Mouse (Mus musculus): ENCODE results near the gene Git1. TPM values are rescaled to one million over a fixed set of nuclear protein-coding genes. Genes with fewer than 3 reads are reported as not detected.

Gene Git1
- polyA plus RNA-seq, 1 experiment from 2014 or later, result 18.1 TPM

DNA sequence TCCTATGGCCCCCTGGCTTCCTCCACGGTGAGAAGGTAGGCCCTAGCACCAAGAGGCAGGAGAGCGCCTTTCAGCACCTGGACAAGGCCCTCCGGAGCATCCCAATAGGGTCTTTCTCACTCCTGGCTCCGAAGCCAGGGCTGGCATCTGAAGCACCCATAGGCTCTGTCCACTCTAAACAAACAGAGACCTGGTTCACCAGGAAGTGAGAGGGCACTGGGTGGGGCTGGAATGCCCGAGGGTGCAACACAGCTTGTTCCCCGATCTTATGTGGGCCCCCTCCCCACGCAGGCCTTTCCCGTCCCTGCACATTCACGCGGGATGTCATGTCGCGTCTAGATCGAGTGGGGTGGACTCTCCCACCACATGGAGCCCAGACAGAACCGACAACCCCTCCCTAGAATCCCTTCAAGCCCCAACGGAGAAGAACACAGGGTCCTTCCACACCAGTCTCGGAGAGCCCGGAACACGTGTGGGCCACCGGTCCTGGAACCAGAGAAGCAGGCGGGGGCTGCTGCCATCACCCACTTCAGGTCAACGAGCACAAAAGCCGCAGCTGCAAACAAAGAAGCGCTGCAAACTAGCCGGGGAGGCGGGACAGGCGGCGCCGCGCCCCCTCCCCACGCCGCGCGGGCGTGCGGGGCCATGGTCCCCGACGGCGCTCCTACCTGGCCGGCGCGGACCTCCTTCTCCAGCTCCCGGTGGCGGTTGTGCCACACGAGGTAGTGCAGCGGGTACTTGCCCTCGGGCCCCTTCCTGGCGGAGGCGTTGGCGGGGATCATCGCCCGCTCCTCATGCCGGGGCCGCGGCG lies 4.4 kb upstream of the Git1 start:
- H3K27ac ChIP-seq (ENCODE audit: low read depth, low read length), result no peak overlapping the region
- 3% methylated on average over 51 of the region's 55 CpGs for WGBS
- H3K4me1 ChIP-seq (ENCODE audit: control insufficient read depth, insufficient read depth, low read length), result peaks cover 37% of the 10 kb centered on the region
- no peaks in the 10 kb centered on the region for H3K36me3 ChIP-seq (ENCODE audit: control insufficient read depth, insufficient read depth, low read length)
- peak overlapping the region; percentile 87 for H3K9ac ChIP-seq (ENCODE audit: low read depth, low read length)
- H3K27me3 ChIP-seq (ENCODE audit: control insufficient read depth, insufficient read depth, low read length), result no peaks in the 10 kb centered on the region
- H3K4me2 ChIP-seq (replicated peaks; ENCODE audit: low read depth, low read length), result peak overlapping the region; percentile 96
- ATAC-seq (ENCODE audit: low FRiP score, low TSS enrichment), result no peak
- no peaks in the 10 kb centered on the region for H3K9me3 ChIP-seq (ENCODE audit: control insufficient read depth, low read length)
- H3K4me3 ChIP-seq (ENCODE audit: low read length), result peak overlapping the region; percentile 84

DNA sequence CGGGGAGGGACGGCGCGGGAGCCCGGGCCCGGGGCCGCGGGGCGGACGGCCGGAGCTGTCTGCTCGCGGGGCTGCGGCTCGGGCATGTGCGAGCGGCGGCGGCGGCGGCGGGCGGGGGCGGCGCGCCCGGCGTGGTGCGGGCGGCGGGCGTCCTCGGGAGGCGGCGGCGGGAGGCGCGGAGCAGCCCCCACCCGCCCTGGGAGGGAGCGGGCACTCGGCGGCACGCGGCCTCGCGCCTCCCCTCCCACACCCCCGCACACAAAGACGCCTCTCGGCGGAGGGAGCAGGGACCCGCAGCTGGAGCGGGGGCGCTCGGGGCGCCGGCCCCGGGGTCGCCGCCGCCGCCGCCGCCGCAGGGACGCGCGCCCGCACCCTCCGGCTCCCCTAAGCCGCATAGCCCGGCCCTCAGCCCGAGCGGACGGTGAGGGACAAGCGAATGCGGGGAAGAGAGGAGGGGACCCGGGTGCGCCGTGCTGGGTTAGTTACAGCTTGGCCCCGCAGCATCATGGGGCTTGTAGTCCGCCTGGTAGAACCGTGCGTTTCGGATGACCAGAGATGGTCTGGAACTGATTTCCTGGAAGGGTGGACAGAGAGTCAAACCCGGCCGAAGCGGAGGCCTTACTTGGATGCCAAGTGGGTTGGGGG lies 3.6 kb upstream of the Git1 start, which contains the start of gene Ankrd13b:
Ankrd13b (minus strand) TSS at position 88 of the 645 bp plus-strand sequence.
- WGBS, result 0% methylated on average over 50 of the region's 87 CpGs
- Histone ChIP-seq H3K4me1 (ENCODE audit: control insufficient read depth, insufficient read depth, low read length) (peaks cover 41% of the 10 kb centered on the region), H3K4me3 (ENCODE audit: low read length) (peak within 1 kb of the TSS; percentile 84), H3K27me3 (ENCODE audit: control insufficient read depth, insufficient read depth, low read length) (no peaks in the 10 kb centered on the region), H3K27ac (ENCODE audit: low read depth, low read length) (no peak within 1 kb of the TSS), H3K4me2 (replicated peaks; ENCODE audit: low read depth, low read length) (peak within 1 kb of the TSS; percentile 96), H3K9ac (ENCODE audit: low read depth, low read length) (peak within 1 kb of the TSS; percentile 87), H3K36me3 (ENCODE audit: control insufficient read depth, insufficient read depth, low read length) (no peaks in the 10 kb centered on the region), H3K9me3 (ENCODE audit: control insufficient read depth, low read length) (no peaks in the 10 kb centered on the region)
- ATAC-seq (ENCODE audit: low FRiP score, low TSS enrichment), result peak; percentile 46

DNA sequence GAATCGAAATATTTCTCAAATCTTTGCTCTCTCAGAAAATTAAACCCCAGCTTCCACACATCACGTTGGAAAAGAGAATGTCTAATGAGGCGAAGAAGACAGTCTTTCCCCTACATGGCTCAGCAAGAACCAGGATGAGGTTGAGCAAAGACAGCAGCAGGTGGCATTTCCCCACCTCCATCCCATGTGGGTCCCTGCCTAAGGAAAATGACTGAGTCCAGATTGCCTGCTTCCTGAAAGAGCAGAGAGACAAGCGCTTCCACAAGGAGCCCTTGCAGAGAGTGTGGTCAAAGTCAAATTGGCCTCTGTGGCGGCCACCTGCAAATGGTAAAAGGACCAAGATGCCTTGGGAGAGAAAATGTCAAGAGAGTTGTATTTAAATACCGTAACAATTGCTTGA lies 2.9 kb upstream of the Git1 start:
- no peak for ATAC-seq (ENCODE audit: low FRiP score, low TSS enrichment)
- Histone ChIP-seq H3K9me3 (ENCODE audit: control insufficient read depth, low read length) (no peaks in the 10 kb centered on the region), H3K4me2 (replicated peaks; ENCODE audit: low read depth, low read length) (peak overlapping the region; percentile 96), H3K4me1 (ENCODE audit: control insufficient read depth, insufficient read depth, low read length) (peaks cover 44% of the 10 kb centered on the region), H3K27me3 (ENCODE audit: control insufficient read depth, insufficient read depth, low read length) (no peaks in the 10 kb centered on the region), H3K9ac (ENCODE audit: low read depth, low read length) (peak overlapping the region; percentile 87; the same call in 1 of the 2 replicates), H3K27ac (ENCODE audit: low read depth, low read length) (no peak overlapping the region), H3K36me3 (ENCODE audit: control insufficient read depth, insufficient read depth, low read length) (no peaks in the 10 kb centered on the region), H3K4me3 (ENCODE audit: low read length) (no peak overlapping the region)
- WGBS, result 72% methylated on average over 6 of the region's 6 CpGs

DNA sequence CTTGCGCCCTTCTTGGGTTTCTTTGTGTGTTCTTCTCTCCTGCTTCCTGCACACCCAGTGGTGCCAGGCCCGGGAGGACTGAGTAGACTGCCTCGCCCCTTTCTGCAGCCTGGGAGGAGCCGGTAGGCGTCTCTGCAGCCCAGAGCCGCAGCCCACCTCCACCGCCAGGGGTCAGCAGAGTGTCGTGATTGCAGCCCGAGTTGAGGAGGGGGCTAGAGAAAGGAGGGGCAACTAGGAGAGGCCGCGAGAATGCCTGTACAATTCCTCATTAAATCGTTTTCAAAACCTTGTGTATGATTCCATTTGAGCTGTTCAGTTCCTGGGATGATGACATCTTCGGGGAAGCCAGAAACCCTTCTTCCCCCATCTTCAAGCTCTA lies 2.2 kb upstream of the Git1 start:
- no peaks in the 10 kb centered on the region for H3K27me3 ChIP-seq (ENCODE audit: control insufficient read depth, insufficient read depth, low read length)
- WGBS, result under 1% methylated on average over 13 of the region's 13 CpGs
- H3K36me3 ChIP-seq (ENCODE audit: control insufficient read depth, insufficient read depth, low read length), result no peaks in the 10 kb centered on the region
- peak overlapping the region; percentile 93; the same call in 1 of the 2 replicates for H3K9ac ChIP-seq (ENCODE audit: low read depth, low read length)
- H3K27ac ChIP-seq (ENCODE audit: low read depth, low read length), result peak overlapping the region; percentile 87
- no peaks in the 10 kb centered on the region for H3K9me3 ChIP-seq (ENCODE audit: control insufficient read depth, low read length)
- ATAC-seq (ENCODE audit: low FRiP score, low TSS enrichment), result peak; percentile 75
- H3K4me1 ChIP-seq (ENCODE audit: control insufficient read depth, insufficient read depth, low read length), result peaks cover 46% of the 10 kb centered on the region
- H3K4me3 ChIP-seq (ENCODE audit: low read length), result peak overlapping the region; percentile 89
- H3K4me2 ChIP-seq (replicated peaks; ENCODE audit: low read depth, low read length), result peak overlapping the region; percentile 95

DNA sequence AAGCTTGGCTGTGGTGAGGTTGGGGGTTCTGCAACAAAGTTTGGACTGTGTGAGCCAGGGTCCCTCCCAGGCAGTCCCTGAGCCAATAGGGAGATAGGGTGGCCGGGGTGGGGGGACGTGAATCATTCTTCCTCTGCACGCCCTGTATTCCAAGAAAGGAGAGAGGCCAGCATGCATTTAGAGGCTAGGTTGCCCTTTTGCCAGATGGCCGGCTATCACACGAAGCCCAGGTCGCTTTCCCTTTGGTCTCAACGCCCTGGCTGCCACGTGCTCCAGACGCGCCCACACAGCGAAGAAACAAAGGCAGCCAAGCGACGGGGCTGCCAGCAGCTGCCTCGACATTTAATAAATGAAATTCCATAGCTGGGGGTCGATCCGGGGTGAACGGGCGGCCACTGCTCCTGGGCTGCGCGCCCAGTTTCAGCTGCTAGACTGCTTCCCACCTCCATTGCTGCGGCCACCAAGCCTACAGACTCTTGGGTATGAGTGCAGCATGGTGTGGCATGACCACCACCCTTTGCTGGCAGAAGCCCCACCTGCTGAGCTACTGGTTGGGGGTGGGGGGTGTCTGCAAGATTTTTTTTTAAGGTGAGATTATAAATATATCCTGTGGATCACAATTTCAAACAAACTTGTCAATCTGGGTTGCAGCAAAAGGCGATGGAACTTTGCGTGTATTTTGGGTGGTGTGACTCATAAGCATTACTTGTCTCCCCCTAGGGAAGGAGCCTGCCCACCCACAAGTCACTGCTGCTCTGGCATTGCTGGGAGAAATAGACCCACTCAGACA lies 1.7 kb upstream of the Git1 start:
- H3K4me1 ChIP-seq (ENCODE audit: control insufficient read depth, insufficient read depth, low read length), result peaks cover 49% of the 10 kb centered on the region
- 0% methylated on average over 23 of the region's 23 CpGs for WGBS
- H3K9me3 ChIP-seq (ENCODE audit: control insufficient read depth, low read length), result no peaks in the 10 kb centered on the region
- H3K36me3 ChIP-seq (ENCODE audit: control insufficient read depth, insufficient read depth, low read length), result no peaks in the 10 kb centered on the region
- H3K4me2 ChIP-seq (replicated peaks; ENCODE audit: low read depth, low read length), result peak overlapping the region; percentile 95
- H3K4me3 ChIP-seq (ENCODE audit: low read length), result peak overlapping the region; percentile 89
- H3K27ac ChIP-seq (ENCODE audit: low read depth, low read length), result peak overlapping the region; percentile 87
- peak; percentile 75 for ATAC-seq (ENCODE audit: low FRiP score, low TSS enrichment)
- peak overlapping the region; percentile 93 for H3K9ac ChIP-seq (ENCODE audit: low read depth, low read length)
- no peaks in the 10 kb centered on the region for H3K27me3 ChIP-seq (ENCODE audit: control insufficient read depth, insufficient read depth, low read length)

DNA sequence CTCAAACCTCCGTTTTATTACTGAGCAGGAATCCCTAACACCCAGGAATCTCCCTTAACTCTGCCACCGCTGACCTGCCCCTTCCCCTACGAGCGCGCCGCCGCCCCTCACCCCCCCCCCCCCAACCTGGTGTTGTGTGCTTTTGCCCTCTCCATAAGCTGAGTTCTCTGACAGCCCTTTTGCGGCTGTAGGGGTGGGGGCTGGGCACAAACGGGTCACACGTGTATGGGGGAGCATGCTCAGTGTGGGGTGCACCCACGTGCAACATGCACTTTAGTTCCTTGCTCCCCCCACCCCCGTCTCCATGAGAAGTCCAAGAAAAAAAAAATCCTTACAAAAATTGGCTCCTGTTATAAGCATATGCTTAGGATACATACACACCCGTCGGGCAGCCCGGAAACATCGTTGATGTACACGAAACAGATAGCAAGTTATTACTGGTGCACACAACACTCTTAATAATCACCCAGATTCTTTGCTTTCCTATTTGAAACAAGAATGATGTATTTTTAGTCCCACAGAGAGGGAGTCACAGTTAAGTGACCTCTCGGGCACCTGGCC lies 971 bp upstream of the Git1 start:
- H3K4me2 ChIP-seq (replicated peaks; ENCODE audit: low read depth, low read length), result peak overlapping the region; percentile 95
- H3K9me3 ChIP-seq (ENCODE audit: control insufficient read depth, low read length), result no peaks in the 10 kb centered on the region
- H3K9ac ChIP-seq (ENCODE audit: low read depth, low read length), result peak overlapping the region; percentile 93
- WGBS, result under 1% methylated on average over 17 of the region's 18 CpGs
- ATAC-seq (ENCODE audit: low FRiP score, low TSS enrichment), result no peak
- no peaks in the 10 kb centered on the region for H3K27me3 ChIP-seq (ENCODE audit: control insufficient read depth, insufficient read depth, low read length)
- peak overlapping the region; percentile 89 for H3K4me3 ChIP-seq (ENCODE audit: low read length)
- H3K36me3 ChIP-seq (ENCODE audit: control insufficient read depth, insufficient read depth, low read length), result no peaks in the 10 kb centered on the region
- peaks cover 55% of the 10 kb centered on the region for H3K4me1 ChIP-seq (ENCODE audit: control insufficient read depth, insufficient read depth, low read length)
- H3K27ac ChIP-seq (ENCODE audit: low read depth, low read length), result peak overlapping the region; percentile 87

DNA sequence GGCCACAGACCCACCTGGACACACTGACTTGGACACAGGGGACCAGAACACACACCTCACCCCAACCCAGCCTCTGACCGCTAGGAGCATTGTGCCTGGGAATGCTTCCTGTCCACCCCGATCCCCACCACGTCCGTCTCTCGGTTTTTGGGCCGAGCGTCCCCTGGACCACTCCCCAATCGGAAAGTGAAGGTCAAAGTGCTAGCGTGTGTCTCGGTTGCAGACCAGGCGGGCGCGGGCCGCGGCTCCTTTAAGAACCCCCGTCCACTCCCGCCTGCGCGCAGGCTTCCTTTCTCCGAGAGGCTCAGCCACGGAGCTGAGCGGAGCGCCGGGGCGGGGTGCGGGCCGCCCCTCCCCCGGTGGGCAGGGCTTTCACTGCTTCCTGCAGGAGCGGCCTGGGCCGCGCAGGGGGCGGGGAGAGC lies 440 bp upstream of the Git1 start:
- peak overlapping the region; percentile 89 for H3K4me3 ChIP-seq (ENCODE audit: low read length)
- H3K27ac ChIP-seq (ENCODE audit: low read depth, low read length), result peak overlapping the region; percentile 78
- peaks cover 60% of the 10 kb centered on the region for H3K4me1 ChIP-seq (ENCODE audit: control insufficient read depth, insufficient read depth, low read length)
- peak overlapping the region; percentile 95 for H3K4me2 ChIP-seq (replicated peaks; ENCODE audit: low read depth, low read length)
- no peaks in the 10 kb centered on the region for H3K27me3 ChIP-seq (ENCODE audit: control insufficient read depth, insufficient read depth, low read length)
- H3K36me3 ChIP-seq (ENCODE audit: control insufficient read depth, insufficient read depth, low read length), result no peaks in the 10 kb centered on the region
- H3K9me3 ChIP-seq (ENCODE audit: control insufficient read depth, low read length), result no peaks in the 10 kb centered on the region
- ATAC-seq (ENCODE audit: low FRiP score, low TSS enrichment), result peak; percentile 73
- under 1% methylated on average over 27 of the region's 32 CpGs for WGBS
- peak overlapping the region; percentile 93 for H3K9ac ChIP-seq (ENCODE audit: low read depth, low read length)

DNA sequence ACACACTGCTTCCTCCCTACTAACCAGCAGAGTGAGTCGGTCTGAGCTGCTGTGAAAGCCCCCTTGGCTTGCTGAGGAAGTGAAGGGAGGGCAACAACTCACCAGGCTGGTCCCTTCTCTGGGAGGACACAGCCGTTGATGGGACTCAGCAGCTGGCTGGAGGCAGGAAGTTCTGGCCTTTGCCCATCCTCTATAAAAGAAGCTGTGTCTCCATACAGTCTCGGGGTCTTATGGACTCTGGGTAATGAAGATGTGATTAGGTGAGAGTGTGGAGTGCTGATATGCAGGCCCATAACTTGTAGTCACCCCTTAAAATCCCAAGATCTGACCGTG lies 948 bp downstream of the Git1 start:
- no peak for ATAC-seq (ENCODE audit: low FRiP score, low TSS enrichment)

More for the DNA sequence above, 948 bp downstream of the Git1 start:
- peak overlapping the region; percentile 95 for H3K4me2 ChIP-seq (replicated peaks; ENCODE audit: low read depth, low read length)
- no peaks in the 10 kb centered on the region for H3K27me3 ChIP-seq (ENCODE audit: control insufficient read depth, insufficient read depth, low read length)
- H3K4me1 ChIP-seq (ENCODE audit: control insufficient read depth, insufficient read depth, low read length), result peaks cover 57% of the 10 kb centered on the region
- peak overlapping the region; percentile 82 for H3K27ac ChIP-seq (ENCODE audit: low read depth, low read length)
- H3K9me3 ChIP-seq (ENCODE audit: control insufficient read depth, low read length), result no peaks in the 10 kb centered on the region
- 26% methylated on average over 4 of the region's 4 CpGs for WGBS
- peak overlapping the region; percentile 93 for H3K9ac ChIP-seq (ENCODE audit: low read depth, low read length)
- H3K4me3 ChIP-seq (ENCODE audit: low read length), result peak overlapping the region; percentile 89
- peaks cover 4% of the 10 kb centered on the region; the same call in 1 of the 2 replicates for H3K36me3 ChIP-seq (ENCODE audit: control insufficient read depth, insufficient read depth, low read length)

All from kidney, embryonic 14.5 days (tissue).